Mouse (Mus musculus) stomach, embryonic 16.5 days (tissue): ENCODE measurements around the gene Eng. TPM values are rescaled to one million over a fixed set of nuclear protein-coding genes. Genes with fewer than 3 reads are reported as not detected.

Source experiments
- ATAC-seq: fragments of 200-750 bp; cut with Nextera tagmentation; 2 replicates; pipeline ENCODE4 v1.8.0; 2017; ENCODE audit warnings: moderate number of reproducible peaks, moderate TSS enrichment; ENCODE audit not compliant: insufficient read depth, low FRiP score
- H3K27ac ChIP-seq: fragments of 300-500 bp; sonication (generic); 2 replicates; pipeline ENCODE4 v1.5.1; 2014; ENCODE audit warnings: low read length
- H3K27me3 ChIP-seq: fragments of 300-500 bp; sonication (generic); 2 replicates; pipeline ENCODE4 v1.6.1; 2014; ENCODE audit warnings: low read length, control low read depth, mixed read lengths; ENCODE audit not compliant: control insufficient read depth, insufficient read depth
- H3K36me3 ChIP-seq: fragments of 300-500 bp; sonication (generic); 2 replicates; pipeline ENCODE4 v1.6.1; 2014; ENCODE audit warnings: low read length; ENCODE audit not compliant: control insufficient read depth, insufficient read depth
- H3K4me1 ChIP-seq: fragments of 300-500 bp; sonication (generic); 2 replicates; pipeline ENCODE4 v1.6.1; 2014; ENCODE audit warnings: low read length, control low read depth, mixed read lengths; ENCODE audit not compliant: control insufficient read depth, insufficient read depth
- H3K4me2 ChIP-seq: fragments of 300-500 bp; sonication (generic); 2 replicates; pipeline ENCODE4 v1.6.1; 2014; ENCODE audit warnings: low read depth, low read length, mixed read lengths
- H3K4me3 ChIP-seq: fragments of 300-500 bp; sonication (generic); replicated peaks from 2 replicates; pipeline ENCODE4 v1.5.1; 2014; ENCODE audit warnings: mild to moderate bottlenecking, low read length
- H3K9ac ChIP-seq: fragments of 300-500 bp; sonication (generic); 2 replicates; pipeline ENCODE4 v1.6.1; 2014; ENCODE audit warnings: low read length
- H3K9me3 ChIP-seq: fragments of 300-500 bp; sonication (generic); replicated peaks from 2 replicates; pipeline ENCODE4 v1.6.1; 2016; ENCODE audit warnings: low read length, control low read depth; ENCODE audit not compliant: control insufficient read depth
- WGBS: fragments of 180-500 bp; shearing (Covaris S2); extraction: QIAGEN DNeasy Blood & Tissue Kit; methylation state at CpG from one replicate; pipeline ENCODE4 v1.1.7; 2014; 5-methylcytosine and 5-hydroxymethylcytosine counted together
- polyA plus RNA-seq: library from polyadenylated mRNA; unstranded; fragments of >200 nt; fragmentation: Nextera tagmentation; extraction: Ambion mirVana; gene quantifications from 2 replicates; pipeline ENCODE4 v1.2.1, GENCODE M21; 2015

The Eng gene
- polyA plus RNA-seq, 1 experiment from 2014 or later: 64.5 TPM

DNA sequence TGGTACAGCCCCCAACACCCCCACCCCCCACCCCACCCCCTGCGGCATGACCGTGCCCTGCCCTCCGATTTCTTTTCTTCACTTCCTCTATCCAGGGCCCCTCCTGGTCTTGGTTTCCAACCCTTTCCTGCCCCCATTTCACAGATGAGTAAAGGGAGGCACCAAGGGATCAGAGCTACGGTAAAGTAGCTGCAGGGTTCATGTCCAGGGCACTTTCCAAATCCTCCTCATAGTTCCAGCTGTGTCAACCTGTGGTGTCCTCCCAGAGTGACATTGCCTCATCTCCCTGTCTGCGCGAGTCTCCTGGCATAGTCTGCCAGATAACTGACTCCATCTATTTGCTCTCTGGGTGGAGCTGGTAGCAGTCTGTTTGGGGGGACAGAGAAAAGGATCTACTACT is 19.5 kb downstream of the Eng start:
- H3K4me3 ChIP-seq: no peak overlapping the region
- 81% methylated on average over 6 of the region's 6 CpGs for WGBS
- H3K9me3 ChIP-seq: no peaks in the 10 kb centered on the region
- no peaks in the 10 kb centered on the region for H3K27me3 ChIP-seq
- H3K4me1 ChIP-seq: peaks cover 11% of the 10 kb centered on the region
- no peak overlapping the region for H3K27ac ChIP-seq
- no peak for ATAC-seq
- no peaks in the 10 kb centered on the region for H3K36me3 ChIP-seq
- H3K4me2 ChIP-seq: no peak overlapping the region
- H3K9ac ChIP-seq: no peak overlapping the region

GRCm38 (mm10) chr2:32667775-32668174 is 21.4 kb downstream of the Eng start:
- H3K27ac ChIP-seq: peak overlapping the region; percentile 19; the same call in 1 of the 2 replicates
- H3K4me2 ChIP-seq: no peak overlapping the region
- ATAC-seq: no peak
- H3K27me3 ChIP-seq: no peaks in the 10 kb centered on the region
- no peaks in the 10 kb centered on the region for H3K9me3 ChIP-seq
- no peaks in the 10 kb centered on the region for H3K36me3 ChIP-seq
- WGBS: 43% methylated on average over 11 of the region's 11 CpGs
- no peak overlapping the region for H3K9ac ChIP-seq
- H3K4me3 ChIP-seq: no peak overlapping the region
- peaks cover 4% of the 10 kb centered on the region; the same call in 1 of the 2 replicates for H3K4me1 ChIP-seq

- ATAC-seq: no peak
- Histone ChIP-seq H3K27ac (peak overlapping the region; percentile 19; the same call in 1 of the 2 replicates), H3K27me3 (no peaks in the 10 kb centered on the region), H3K4me3 (no peak overlapping the region), H3K4me2 (no peak overlapping the region), H3K9ac (no peak overlapping the region), H3K4me1 (peaks cover 4% of the 10 kb centered on the region; the same call in 1 of the 2 replicates), H3K9me3 (no peaks in the 10 kb centered on the region), H3K36me3 (no peaks in the 10 kb centered on the region)
- 89% methylated on average over 7 of the region's 7 CpGs for WGBS
These were observed 21.8 kb downstream of the Eng start for GRCm38 (mm10) chr2:32668176-32668575.

GRCm38 (mm10) chr2:32669876-32670275 is 23.5 kb downstream of the Eng start:
- no peak overlapping the region for H3K4me3 ChIP-seq
- WGBS: 72% methylated on average over 3 of the region's 3 CpGs
- H3K9ac ChIP-seq: no peak overlapping the region
- H3K4me2 ChIP-seq: no peak overlapping the region
- H3K27ac ChIP-seq: no peak overlapping the region
- no peaks in the 10 kb centered on the region for H3K9me3 ChIP-seq
- H3K36me3 ChIP-seq: no peaks in the 10 kb centered on the region
- ATAC-seq: no peak
- no peaks in the 10 kb centered on the region for H3K27me3 ChIP-seq
- H3K4me1 ChIP-seq: peaks cover 4% of the 10 kb centered on the region; the same call in 1 of the 2 replicates

- Histone ChIP-seq H3K9me3 (no peaks in the 10 kb centered on the region), H3K4me1 (peaks cover 4% of the 10 kb centered on the region; the same call in 1 of the 2 replicates), H3K9ac (no peak overlapping the region), H3K36me3 (peaks cover 3% of the 10 kb centered on the region; the same call in 1 of the 2 replicates), H3K27ac (no peak overlapping the region), H3K4me2 (no peak overlapping the region), H3K27me3 (no peaks in the 10 kb centered on the region), H3K4me3 (no peak overlapping the region)
- WGBS: 88% methylated on average over 9 of the region's 9 CpGs
- no peak for ATAC-seq
These were observed 24.8 kb downstream of the Eng start for GRCm38 (mm10) chr2:32671147-32671546.

GRCm38 (mm10) chr2:32671907-32672595 is 25.7 kb downstream of the Eng start:
- no peak for ATAC-seq
- Histone ChIP-seq H3K27me3 (no peaks in the 10 kb centered on the region), H3K4me3 (no peak overlapping the region), H3K4me1 (peaks cover 4% of the 10 kb centered on the region; the same call in 1 of the 2 replicates), H3K4me2 (no peak overlapping the region), H3K9ac (no peak overlapping the region), H3K9me3 (no peaks in the 10 kb centered on the region), H3K36me3 (peaks cover 3% of the 10 kb centered on the region; the same call in 1 of the 2 replicates), H3K27ac (no peak overlapping the region)
- 68% methylated on average over 9 of the region's 9 CpGs for WGBS

DNA sequence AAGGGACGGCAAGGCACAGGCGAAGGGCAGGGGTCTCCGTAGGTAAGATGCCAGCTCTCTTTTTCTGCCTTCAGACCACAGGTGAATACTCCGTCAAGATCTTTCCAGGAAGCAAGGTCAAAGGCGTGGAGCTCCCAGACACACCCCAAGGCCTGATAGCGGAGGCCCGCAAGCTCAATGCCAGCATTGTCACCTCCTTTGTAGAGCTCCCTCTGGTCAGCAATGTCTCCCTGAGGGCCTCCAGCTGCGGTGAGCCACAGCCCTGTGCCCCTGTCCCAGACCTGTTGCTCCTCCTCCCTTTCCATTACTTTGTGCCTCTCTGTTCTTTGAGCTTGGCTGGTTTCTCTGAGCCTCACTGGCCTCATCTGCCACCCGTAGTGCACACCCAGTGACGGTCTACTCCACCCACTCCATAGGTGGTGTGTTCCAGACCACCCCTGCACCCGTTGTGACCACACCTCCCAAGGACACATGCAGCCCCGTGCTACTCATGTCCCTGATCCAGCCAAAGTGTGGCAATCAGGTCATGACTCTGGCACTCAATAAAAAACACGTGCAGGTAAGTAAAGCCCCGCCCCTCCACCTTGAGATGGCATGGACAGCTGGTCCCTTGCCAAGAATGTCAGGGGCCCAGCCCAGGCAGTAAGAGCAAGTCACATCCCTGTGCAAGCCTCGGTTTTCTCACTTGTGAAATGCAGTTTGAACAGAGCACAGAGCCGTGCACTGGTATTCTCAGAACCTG is 27.0 kb downstream of the Eng start:
- Histone ChIP-seq H3K4me1 (peaks cover 4% of the 10 kb centered on the region; the same call in 1 of the 2 replicates), H3K4me3 (no peak overlapping the region), H3K27me3 (no peaks in the 10 kb centered on the region), H3K27ac (peak overlapping the region; percentile 25; the same call in 1 of the 2 replicates), H3K36me3 (peaks cover 3% of the 10 kb centered on the region; the same call in 1 of the 2 replicates), H3K4me2 (no peak overlapping the region), H3K9me3 (no peaks in the 10 kb centered on the region), H3K9ac (no peak overlapping the region)
- peak; percentile 80 for ATAC-seq
- WGBS: 59% methylated on average over 16 of the region's 16 CpGs

DNA sequence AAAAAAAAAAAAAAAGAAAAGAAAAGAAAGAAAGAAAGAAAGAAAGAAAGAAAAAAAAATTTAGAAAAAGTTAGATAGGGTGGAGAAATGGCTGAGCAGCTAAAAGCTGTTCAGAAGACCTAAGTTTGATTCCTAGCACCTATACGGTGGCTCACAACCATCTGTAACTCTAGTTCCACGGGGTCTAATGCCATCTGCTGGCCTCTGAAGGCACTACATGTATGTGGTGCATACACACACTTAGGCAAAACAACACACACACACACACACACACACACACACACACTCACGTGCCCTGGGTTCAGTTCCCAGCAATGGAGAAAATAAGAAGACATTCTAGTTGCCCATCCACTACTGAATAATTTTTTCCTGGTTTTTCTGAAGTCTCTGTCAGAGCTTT is 30.4 kb downstream of the Eng start:
- no peak overlapping the region for H3K4me2 ChIP-seq
- no peak overlapping the region for H3K27ac ChIP-seq
- 88% methylated on average over 3 of the region's 3 CpGs for WGBS
- no peaks in the 10 kb centered on the region for H3K27me3 ChIP-seq
- peaks cover 25% of the 10 kb centered on the region for H3K4me1 ChIP-seq
- H3K36me3 ChIP-seq: peaks cover 3% of the 10 kb centered on the region; the same call in 1 of the 2 replicates
- H3K9ac ChIP-seq: no peak overlapping the region
- ATAC-seq: no peak
- no peak overlapping the region for H3K4me3 ChIP-seq
- H3K9me3 ChIP-seq: no peaks in the 10 kb centered on the region

GRCm38 (mm10) chr2:32677683-32678082 is 31.3 kb downstream of the Eng start:
- no peak overlapping the region for H3K4me3 ChIP-seq
- H3K27ac ChIP-seq: no peak overlapping the region
- H3K4me1 ChIP-seq: peaks cover 23% of the 10 kb centered on the region
- ATAC-seq: no peak
- H3K27me3 ChIP-seq: no peaks in the 10 kb centered on the region
- no peak overlapping the region for H3K4me2 ChIP-seq
- no peak overlapping the region for H3K9ac ChIP-seq
- 81% methylated on average over 7 of the region's 7 CpGs for WGBS
- H3K36me3 ChIP-seq: peaks cover 3% of the 10 kb centered on the region; the same call in 1 of the 2 replicates
- no peaks in the 10 kb centered on the region for H3K9me3 ChIP-seq
